In the genomic region with DNA sequence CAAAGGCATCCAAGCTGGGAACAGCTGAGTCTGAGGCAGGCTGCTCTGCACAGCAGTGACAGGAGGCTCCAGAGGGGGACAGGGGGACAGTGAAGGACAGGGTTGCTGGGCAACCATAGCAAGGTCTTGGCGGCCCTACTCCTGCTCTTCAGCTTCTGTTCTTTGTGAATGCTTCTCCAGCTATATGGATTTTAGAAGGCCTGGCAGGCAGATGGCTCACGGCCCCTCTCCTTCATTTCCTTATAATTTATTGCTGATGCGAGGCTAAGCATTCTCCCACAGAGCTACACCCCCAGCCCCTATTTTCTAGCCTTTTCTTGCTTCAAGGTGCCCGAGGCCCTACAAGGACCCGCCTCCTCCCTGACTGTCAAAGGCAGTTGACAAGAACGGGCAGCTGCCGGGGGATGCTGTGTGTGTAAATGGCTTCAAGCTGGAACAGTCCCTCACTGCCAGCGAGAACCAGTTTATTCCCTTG, we compare ENCODE assay signal across 10 mouse cellular contexts.
A peak's percentile ranks its signal among the peaks of the same experiment; 100 is the strongest.
DNase-seq lines count a peak whose midpoint lies in the region; ATAC-seq lines count a peak whose summit lies in the region.
"Had no signal": no experiment of that assay in that cellular context is flagged by ENCODE, and none has a peak within 500 bp of the region (broad histone marks: within the 10 kb centered on the region; RNA-seq: fewer than 3 reads in every experiment).

No protein-coding gene starts in this region.

- no peak overlapping the region for H3K4me2 ChIP-seq in kidney, embryonic 15.5 days
- peak overlapping the region; percentile 21; the same call in 1 of the 2 replicates for H3K4me2 ChIP-seq in embryonic facial prominence, embryonic 13.5 days
- no peak overlapping the region for H3K4me2 ChIP-seq in neural tube, embryonic 11.5 days (ENCODE audit: low read depth)

- no peaks in the 10 kb centered on the region for H3K36me3 ChIP-seq in kidney, embryonic 15.5 days
- H3K36me3 ChIP-seq in embryonic facial prominence, embryonic 13.5 days: no peaks in the 10 kb centered on the region
- no peaks in the 10 kb centered on the region for H3K36me3 ChIP-seq in limb, embryonic 10.5 days
- no peaks in the 10 kb centered on the region for H3K36me3 ChIP-seq in neural tube, embryonic 11.5 days (ENCODE audit: control insufficient read depth, insufficient read depth, low read length)

- H3K4me1 ChIP-seq in kidney, embryonic 15.5 days: peaks cover 6% of the 10 kb centered on the region; the same call in 1 of the 2 replicates
- peaks cover 15% of the 10 kb centered on the region for H3K4me1 ChIP-seq in embryonic facial prominence, embryonic 13.5 days
- H3K4me1 ChIP-seq in limb, embryonic 10.5 days: peaks cover 35% of the 10 kb centered on the region
- H3K4me1 ChIP-seq in neural tube, embryonic 11.5 days (ENCODE audit: control insufficient read depth, insufficient read depth, low read length): peaks cover 6% of the 10 kb centered on the region; the same call in 1 of the 2 replicates

- no peak overlapping the region for H3K27ac ChIP-seq in kidney, embryonic 15.5 days
- H3K27ac ChIP-seq in embryonic facial prominence, embryonic 13.5 days: peak overlapping the region; percentile 57
- peak overlapping the region; percentile 71 for H3K27ac ChIP-seq in limb, embryonic 10.5 days
- peak overlapping the region; percentile 61 for H3K27ac ChIP-seq in neural tube, embryonic 11.5 days (ENCODE audit: low read depth, low read length)

- H3K27me3 ChIP-seq in kidney, embryonic 15.5 days: no peaks in the 10 kb centered on the region
- no peaks in the 10 kb centered on the region; the same call in 1 of the 2 replicates for H3K27me3 ChIP-seq in embryonic facial prominence, embryonic 13.5 days
- no peaks in the 10 kb centered on the region for H3K27me3 ChIP-seq in limb, embryonic 10.5 days (ENCODE audit: low read depth, poor library complexity, severe bottlenecking)
- no peaks in the 10 kb centered on the region for H3K27me3 ChIP-seq in neural tube, embryonic 11.5 days (ENCODE audit: control insufficient read depth, insufficient read depth, low read length)

- H3K4me3 ChIP-seq in kidney, embryonic 15.5 days (replicated peaks): no peak overlapping the region
- no peak overlapping the region for H3K4me3 ChIP-seq in embryonic facial prominence, embryonic 13.5 days
- H3K4me3 ChIP-seq in limb, embryonic 10.5 days: no peak overlapping the region
- no peak overlapping the region for H3K4me3 ChIP-seq in neural tube, embryonic 11.5 days (ENCODE audit: low read depth, low read length)

- 51% methylated on average over 8 of the region's 8 CpGs for whole genome bisulfite sequencing in kidney, embryonic 15.5 days
- 21% methylated on average over 8 of the region's 8 CpGs for WGBS in embryonic facial prominence, embryonic 13.5 days
- WGBS in limb, embryonic 10.5 days: 47% methylated on average over 8 of the region's 8 CpGs
- WGBS in neural tube, embryonic 11.5 days: 26% methylated on average over 8 of the region's 8 CpGs

- ATAC-seq in kidney, embryonic 15.5 days (replicated peaks; ENCODE audit: low FRiP score): peak; percentile 43; the same call in 1 of the 2 replicates
- 0 out of 2 replicates have a peak, but pooled peaks have one; percentile 37 for ATAC-seq in embryonic facial prominence, embryonic 13.5 days (ENCODE audit: insufficient number of reproducible peaks, insufficient read depth, low FRiP score, low TSS enrichment, low read depth)
- peak; percentile 84 for ATAC-seq in neural tube, embryonic 11.5 days (ENCODE audit: insufficient read depth, low FRiP score, low TSS enrichment)
- ATAC-seq in erythroid progenitor cell, adult 5-6 weeks (replicated peaks; ENCODE audit: low FRiP score, poor library complexity, severe bottlenecking): no peak

- DNase-seq in kidney, adult 11 months: no peak
- no peak for DNase-seq in limb, embryonic 10.5 days (ENCODE audit: low spot score)
- DNase-seq in neural tube, embryonic 11.5 days (ENCODE audit: low spot score): peak; percentile 51
- no peak for DNase-seq in kidney, adult 9 months
- no peak for DNase-seq in Muller cell, postnatal 12 days (ENCODE audit: inconsistent ontology term)
- DNase-seq: cerebellum, postnatal 25 days; right cerebral cortex, postnatal 25 days had no signal

- no peaks in the 10 kb centered on the region for H3K9me3 ChIP-seq in kidney, embryonic 15.5 days (replicated peaks)
- H3K9me3 ChIP-seq in embryonic facial prominence, embryonic 13.5 days: no peaks in the 10 kb centered on the region
- no peaks in the 10 kb centered on the region for H3K9me3 ChIP-seq in limb, embryonic 10.5 days (replicated peaks)
- H3K9me3 ChIP-seq in neural tube, embryonic 11.5 days (ENCODE audit: control insufficient read depth, low read length): no peaks in the 10 kb centered on the region

- H3K9ac ChIP-seq in kidney, embryonic 15.5 days: no peak overlapping the region
- 0 out of 2 replicates have a peak overlapping the region, but pooled peaks have one; percentile 11 for H3K9ac ChIP-seq in embryonic facial prominence, embryonic 13.5 days
- no peak overlapping the region for H3K9ac ChIP-seq in neural tube, embryonic 11.5 days (ENCODE audit: low read length)
